Mouse (Mus musculus): ENCODE results near the gene Qrsl1. TPM values are rescaled to one million over a fixed set of nuclear protein-coding genes. Genes with fewer than 3 reads are reported as not detected.
"Not testable (repeated sequence)": the region's sequence is repeated elsewhere in the genome, so short reads cannot be mapped to it uniquely, and the experiment has no call there.

Qrsl1 gene
- total RNA-seq (2021) = 10 to 100 TPM; 10.9 to 11.6 TPM
- long read RNA-seq, experiment 1, transcript Qrsl1-201 (11 exons, 1,981 nt) = major isoform, 15 of 18 reads
- long read RNA-seq, experiment 1, partial matches to known transcripts = 2 of 18 reads
- long read RNA-seq, experiment 1, other reads (novel, unspliced or antisense) = 0 of 18 reads
- long read RNA-seq, experiment 2, transcript Qrsl1-201 (11 exons, 1,981 nt) = major isoform, 6 of 8 reads
- long read RNA-seq, experiment 2, partial matches to known transcripts = 1 of 8 reads
- long read RNA-seq, experiment 2, other reads (novel, unspliced or antisense) = 1 of 8 reads

DNA sequence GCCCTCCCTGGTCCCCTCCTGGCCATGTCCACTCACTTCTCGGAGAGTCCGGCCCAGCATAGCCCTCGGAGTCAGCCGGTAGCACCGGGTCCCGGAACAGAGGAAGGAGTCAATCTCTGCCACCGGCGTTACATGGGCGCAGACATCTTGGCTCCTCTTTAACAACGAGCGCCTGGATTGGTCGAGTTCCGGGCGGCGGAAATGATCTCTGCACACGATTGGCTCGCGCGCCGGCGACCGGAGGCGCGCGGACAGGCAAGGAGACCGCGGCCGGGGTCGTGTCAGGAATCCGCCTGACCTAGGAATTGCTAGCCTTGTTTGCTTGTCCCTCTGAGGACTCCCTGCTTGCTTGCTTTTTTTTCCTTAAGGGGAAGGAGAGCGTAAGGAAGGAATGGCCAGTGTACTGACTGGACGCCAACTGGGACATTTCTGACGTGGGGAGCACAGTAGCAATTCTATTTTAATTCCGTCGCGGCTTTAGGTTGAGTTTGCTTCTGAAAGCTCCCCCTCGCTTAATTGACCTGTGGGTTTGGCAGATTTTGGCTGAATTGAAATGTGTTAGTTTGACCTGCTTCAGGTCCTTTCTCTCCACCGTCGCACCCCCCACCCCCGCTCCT, at the start of gene Qrsl1, which contains the start of gene Rtn4ip1:
Qrsl1 (minus strand) TSS at position 168 of the 617 bp plus-strand sequence.
Rtn4ip1 (plus strand) TSS at position 230 of the 617 bp plus-strand sequence.
- DNase-seq = peak; percentile 91
- intact Hi-C loops (cut with DNase I; ENCODE audit: low total_unique reads) = no loop called here

DNA sequence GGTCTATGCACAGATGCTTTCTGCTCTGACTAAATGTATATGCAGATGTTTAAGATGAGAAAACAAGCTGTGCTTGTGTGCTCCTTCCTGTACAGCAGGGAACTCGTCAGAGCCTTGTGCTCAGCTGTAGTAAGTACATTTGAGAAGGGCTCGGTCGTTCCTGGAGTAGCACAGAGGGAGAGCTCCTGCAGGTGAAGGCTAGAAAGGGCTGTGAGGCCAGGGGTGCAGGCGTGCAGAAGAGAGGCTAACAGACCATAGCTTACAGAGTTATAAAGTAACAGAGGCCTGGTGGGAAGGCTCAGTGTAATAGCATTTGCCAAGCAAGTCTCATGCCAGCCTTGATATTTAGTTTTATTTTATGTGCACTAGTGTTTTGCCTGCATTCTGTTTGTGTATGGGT, 43.9 kb upstream of the Qrsl1 start:
- intact Hi-C loops (cut with DNase I; ENCODE audit: low total_unique reads) = no loop called here
- no peak for DNase-seq

GRCm38 (mm10) chr10:43943736-43944135, 42.2 kb upstream of the Qrsl1 start:
- intact Hi-C loops (cut with DNase I; ENCODE audit: low total_unique reads) = no loop called here
- no peak for DNase-seq

GRCm38 (mm10) chr10:43939136-43939662, 37.7 kb upstream of the Qrsl1 start:
- intact Hi-C loops (cut with DNase I; ENCODE audit: low total_unique reads) = no loop called here
- DNase-seq = no peak

- intact Hi-C loops (cut with DNase I; ENCODE audit: low total_unique reads) = no loop called here
- no peak for DNase-seq
Observed at GRCm38 (mm10) chr10:43928596-43928995, 27.1 kb upstream of the Qrsl1 start.

DNA sequence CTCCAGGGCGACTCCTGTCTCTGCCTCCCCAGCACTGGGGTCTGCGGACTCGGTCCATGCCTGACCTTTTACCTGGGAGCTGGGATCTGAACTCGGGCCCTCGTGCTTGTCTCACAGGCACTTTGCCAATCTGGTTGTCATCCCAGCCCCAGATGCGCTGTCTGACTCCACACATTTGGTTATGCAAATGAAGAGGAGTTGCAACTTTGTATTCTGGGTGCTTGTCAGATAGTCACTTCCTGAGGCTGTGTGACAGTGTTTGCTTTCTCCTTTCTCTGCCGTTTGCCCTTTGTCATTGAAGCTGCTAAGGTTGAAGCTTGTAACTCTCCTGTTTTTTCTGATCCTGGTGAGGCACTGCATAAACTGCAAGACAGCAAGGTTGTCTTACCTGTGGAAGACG, 26.2 kb upstream of the Qrsl1 start:
- intact Hi-C loops (cut with DNase I; ENCODE audit: low total_unique reads) = no loop called here
- DNase-seq = no peak

DNA sequence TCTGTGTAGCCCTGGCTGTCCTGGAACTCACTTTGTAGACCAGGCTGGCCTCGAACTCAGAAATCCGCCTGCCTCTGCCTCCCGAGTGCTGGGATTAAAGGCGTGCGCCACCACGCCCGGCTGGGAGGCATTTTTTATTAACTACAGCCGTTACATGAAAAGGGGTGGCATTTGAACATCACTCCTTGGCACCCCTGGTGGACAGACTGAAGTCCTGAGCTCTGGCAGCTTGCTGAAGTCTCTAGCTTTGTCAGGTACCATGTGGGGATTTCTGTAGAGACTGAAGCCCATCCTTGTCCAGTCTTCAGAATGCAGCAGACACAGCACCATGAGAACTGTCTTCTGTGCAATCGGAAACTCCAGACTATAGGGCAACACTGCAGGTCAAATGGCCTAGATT, 24.2 kb upstream of the Qrsl1 start:
- DNase-seq; intact Hi-C loops (cut with DNase I; ENCODE audit: low total_unique reads): not testable (repeated sequence)

GRCm38 (mm10) chr10:43923096-43923495, 21.6 kb upstream of the Qrsl1 start:
- no peak for DNase-seq
- intact Hi-C loops (cut with DNase I; ENCODE audit: low total_unique reads) = no loop called here

DNA sequence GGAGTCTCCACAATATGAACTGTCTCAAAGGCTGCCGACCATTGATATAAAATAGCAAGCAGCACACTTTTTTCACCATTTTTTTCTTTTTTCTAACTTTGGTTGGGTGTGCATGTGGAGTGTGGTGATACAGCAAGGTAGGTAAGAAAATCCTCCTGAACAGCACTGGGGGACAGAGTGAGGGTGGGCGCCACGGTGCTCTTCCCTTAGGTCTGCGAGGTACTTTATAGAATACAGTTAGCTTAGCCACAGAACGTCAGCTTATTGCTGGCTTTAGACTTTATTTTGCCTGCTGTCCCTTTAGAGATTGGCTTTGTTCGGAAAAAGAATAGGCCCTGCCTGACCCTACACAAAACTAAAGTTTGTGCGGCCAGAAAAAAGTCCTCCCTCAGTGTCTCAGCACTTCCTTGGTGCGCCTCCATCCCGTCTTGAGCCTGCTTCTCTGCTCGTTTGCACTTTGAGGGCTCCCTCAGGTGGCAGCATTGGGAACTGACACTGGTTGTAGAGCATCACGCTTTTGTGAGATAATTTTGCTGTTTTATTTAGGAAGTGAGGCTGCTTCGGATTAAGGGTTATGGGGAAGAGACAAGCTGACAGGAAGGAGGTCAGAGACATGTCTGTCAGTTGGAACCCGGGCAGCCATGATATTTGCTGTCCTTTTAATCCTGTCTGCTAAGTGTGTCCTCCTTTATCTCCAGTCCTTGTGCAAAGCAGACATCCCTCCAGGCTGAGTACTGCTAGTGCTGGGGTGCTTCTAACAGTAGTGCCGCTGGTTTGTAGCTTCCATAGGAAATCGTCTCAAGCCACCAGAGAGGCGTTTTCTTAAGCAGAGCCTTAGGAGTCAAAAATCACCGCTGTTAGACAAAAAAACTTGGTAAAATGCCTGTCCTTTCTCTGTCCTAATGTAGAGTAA, 17.4 kb upstream of the Qrsl1 start:
- intact Hi-C loops (cut with DNase I; ENCODE audit: low total_unique reads) = loop anchor here (2.0 kb wide), 1 partner anchor 344 kb away; no protein-coding TSS in a partner anchor

DNA sequence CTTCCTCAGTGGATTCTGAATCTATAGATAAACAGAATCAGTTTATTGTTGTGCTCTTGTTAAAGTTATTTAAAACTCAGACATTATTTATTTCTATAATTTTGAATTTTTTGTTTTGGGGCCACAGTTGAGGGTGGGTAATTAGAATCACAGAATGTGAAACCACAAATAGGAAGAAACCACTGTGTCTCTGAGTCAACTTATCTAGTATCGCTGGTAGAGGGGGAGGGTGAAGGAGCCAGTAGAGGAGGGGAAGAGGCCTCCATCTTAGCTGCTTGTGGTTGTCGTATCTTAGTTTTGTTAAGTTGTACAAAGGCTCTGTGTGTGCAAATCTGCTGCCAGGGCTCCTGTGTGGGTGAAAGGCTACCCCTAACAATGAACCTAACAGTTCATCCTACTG, 15.2 kb upstream of the Qrsl1 start:
- intact Hi-C loops (cut with DNase I; ENCODE audit: low total_unique reads) = no loop called here
- DNase-seq = no peak

More for the DNA sequence above, 17.4 kb upstream of the Qrsl1 start:
- DNase-seq = peak; percentile 78

GRCm38 (mm10) chr10:43916181-43916580, 14.6 kb upstream of the Qrsl1 start:
- intact Hi-C loops (cut with DNase I; ENCODE audit: low total_unique reads) = no loop called here
- no peak for DNase-seq

GRCm38 (mm10) chr10:43912236-43912635, 10.7 kb upstream of the Qrsl1 start:
- intact Hi-C loops (cut with DNase I; ENCODE audit: low total_unique reads) = no loop called here
- DNase-seq = no peak

- intact Hi-C loops (cut with DNase I; ENCODE audit: low total_unique reads) = no loop called here
- DNase-seq = no peak
Observed at GRCm38 (mm10) chr10:43910873-43911142, 9.3 kb upstream of the Qrsl1 start.

GRCm38 (mm10) chr10:43910032-43910872, 8.7 kb upstream of the Qrsl1 start:
- no peak for DNase-seq
- intact Hi-C loops (cut with DNase I; ENCODE audit: low total_unique reads) = no loop called here

DNA sequence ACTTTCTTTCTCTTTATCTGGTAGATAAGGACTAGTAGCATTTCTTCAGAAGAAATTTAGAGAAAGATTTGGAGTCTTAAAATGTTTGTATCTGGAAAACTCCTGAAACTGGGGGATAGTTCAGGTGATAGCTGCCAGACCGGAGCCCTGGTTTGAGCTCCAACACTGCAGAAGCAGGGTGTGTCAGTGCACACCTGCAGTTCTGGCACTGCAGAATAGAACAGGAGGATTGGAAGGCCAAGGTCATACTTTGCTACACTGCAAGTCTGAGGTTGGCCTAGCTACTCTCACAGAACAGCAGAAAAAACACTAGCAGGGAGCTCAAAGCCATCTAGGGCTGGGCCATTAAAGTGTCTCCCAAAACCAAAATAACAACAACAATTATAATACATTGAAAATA, 3.0 kb upstream of the Qrsl1 start:
- no peak for DNase-seq
- intact Hi-C loops (cut with DNase I; ENCODE audit: low total_unique reads) = no loop called here

GRCm38 (mm10) chr10:43900883-43901570, 518 bp downstream of the Qrsl1 start:
- DNase-seq = no peak
- intact Hi-C loops (cut with DNase I; ENCODE audit: low total_unique reads) = no loop called here

DNA sequence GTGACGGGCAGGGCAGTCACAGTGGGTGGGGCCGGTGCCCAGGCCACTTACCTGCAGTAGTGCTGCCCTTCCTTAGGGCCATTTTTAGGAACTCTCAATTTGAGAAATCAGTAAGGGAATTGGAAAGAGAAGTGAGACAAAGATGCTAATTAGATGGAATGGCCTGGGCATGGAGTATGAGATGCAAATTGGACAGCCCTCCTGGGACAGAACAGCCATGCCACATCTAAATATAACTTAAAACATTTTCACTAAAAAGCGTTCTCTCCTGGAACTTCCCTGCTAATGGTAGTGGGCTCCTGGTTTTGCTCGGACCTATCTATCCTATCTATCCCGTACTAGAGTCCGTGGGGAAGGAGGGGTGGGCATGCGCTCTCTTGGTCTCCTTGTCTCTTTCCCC, 3.3 kb downstream of the Qrsl1 start:
- DNase-seq = no peak
- intact Hi-C loops (cut with DNase I; ENCODE audit: low total_unique reads) = no loop called here

- DNase-seq = no peak
- intact Hi-C loops (cut with DNase I; ENCODE audit: low total_unique reads) = no loop called here
Observed at GRCm38 (mm10) chr10:43896065-43896464, 5.5 kb downstream of the Qrsl1 start.

- no peak for DNase-seq
- intact Hi-C loops (cut with DNase I; ENCODE audit: low total_unique reads) = no loop called here
Observed at GRCm38 (mm10) chr10:43892971-43893370, 8.6 kb downstream of the Qrsl1 start.

Data from gastrocnemius, postnatal 14 days (tissue).